Mouse (Mus musculus) MEL (cell line): ENCODE measurements around the gene Hacd3. TPM values are rescaled to one million over a fixed set of nuclear protein-coding genes. Genes with fewer than 3 reads are reported as not detected.

Experiments used
- DNase-seq: peaks from one replicate; pipeline ENCODE4 v3.0.0; 2011; ENCODE audit warnings: low read depth, low spot score
- H3K27ac ChIP-seq: 2 replicates; pipeline ENCODE4 v1.5.1; 2012; ENCODE audit warnings: low read depth, mild to moderate bottlenecking, control low read depth, low read length, moderate library complexity; ENCODE audit not compliant: control insufficient read depth
- H3K27me3 ChIP-seq, 2 experiments: fragments of 150-350 bp in 1 of 2; sonication (generic) in 1 of 2; 2 replicates each; pipeline ENCODE4 v1.6.1; 2012; ENCODE audit warnings: low read length in 2 of 2, mild to moderate bottlenecking in 2 of 2, improper control_type of control experiment in 1 of 2, moderate library complexity in 1 of 2; ENCODE audit not compliant: insufficient read depth in 2 of 2, control insufficient read depth in 1 of 2
- H3K36me3 ChIP-seq, 2 experiments: 2 replicates each; pipeline ENCODE4 v1.6.1; 2012 to 2014; ENCODE audit warnings: low read length in 2 of 2, improper control_type of control experiment in 1 of 2, inconsistent platforms in 1 of 2, mild to moderate bottlenecking in 1 of 2; ENCODE audit not compliant: insufficient read depth in 2 of 2, control insufficient read depth in 1 of 2
- H3K4me1 ChIP-seq, 2 experiments: fragments of 150-350 bp in 1 of 2; sonication (generic) in 1 of 2; 2 replicates each; pipeline ENCODE4 v1.6.1; 2012; ENCODE audit warnings: low read length in 2 of 2, improper control_type of control experiment in 1 of 2, mild to moderate bottlenecking in 1 of 2; ENCODE audit not compliant: insufficient read depth in 2 of 2, control insufficient read depth in 1 of 2
- H3K4me3 ChIP-seq, 2 experiments: fragments of 150-350 bp in 1 of 2; sonication (generic) in 1 of 2; 2 replicates each; pipeline ENCODE4 v1.5.1; 2012; ENCODE audit warnings: low read depth in 2 of 2, low read length in 2 of 2, mild to moderate bottlenecking in 2 of 2, moderate library complexity in 2 of 2, control low read depth in 1 of 2, improper control_type of control experiment in 1 of 2; ENCODE audit not compliant: control insufficient read depth in 1 of 2, insufficient read depth in 1 of 2
- H3K79me2 ChIP-seq: 2 replicates; pipeline ENCODE4 v1.6.1; 2012; ENCODE audit warnings: mild to moderate bottlenecking, low read length, moderate library complexity; ENCODE audit not compliant: control insufficient read depth, poor library complexity, insufficient read depth
- H3K9ac ChIP-seq: 2 replicates; pipeline ENCODE4 v1.6.1; 2012; ENCODE audit warnings: low read depth, mild to moderate bottlenecking, control low read depth, low read length, moderate library complexity; ENCODE audit not compliant: control insufficient read depth, poor library complexity, severe bottlenecking
- H3K9me3 ChIP-seq: fragments of 150-350 bp; sonication (generic); replicated peaks from 2 replicates; pipeline ENCODE4 v1.6.1; 2012; ENCODE audit warnings: mild to moderate bottlenecking, low read length, improper control_type of control experiment, moderate library complexity; ENCODE audit not compliant: insufficient read depth
- CTCF ChIP-seq, 3 experiments: IDR thresholded peaks in 2 of 3; conservative IDR thresholded peaks in 1 of 3; 2 replicates each; pipeline ENCODE4 v1.5.1; 2011 to 2012; ENCODE audit warnings: low read length in 3 of 3, low read depth in 2 of 3, mild to moderate bottlenecking in 2 of 3, improper control_type of control experiment in 1 of 3, inconsistent platforms in 1 of 3, mixed read lengths in 1 of 3, moderate library complexity in 1 of 3; ENCODE audit not compliant: control insufficient read depth in 1 of 3, insufficient read depth in 1 of 3, poor library complexity in 1 of 3, severe bottlenecking in 1 of 3
- E2F4 ChIP-seq: IDR thresholded peaks from 2 replicates; pipeline ENCODE4 v1.6.1; 2011; ENCODE audit warnings: low read depth, low read length, improper control_type of control experiment, borderline replicate concordance
- ELF1 ChIP-seq: IDR thresholded peaks from 2 replicates; pipeline ENCODE4 v1.6.1; 2014; ENCODE audit warnings: low read depth, mild to moderate bottlenecking, inconsistent platforms, low read length, improper control_type of control experiment, moderate library complexity
- EP300 ChIP-seq, 2 experiments: IDR thresholded peaks; 2 replicates each; pipeline ENCODE4 v1.6.1; 2011; ENCODE audit warnings: improper control_type of control experiment in 2 of 2, low read length in 2 of 2, low read depth in 1 of 2, mild to moderate bottlenecking in 1 of 2
- ETS1 ChIP-seq: IDR thresholded peaks from 2 replicates; pipeline ENCODE4 v1.6.1; 2012; ENCODE audit warnings: low read depth, mild to moderate bottlenecking, inconsistent platforms, low read length, improper control_type of control experiment, moderate library complexity
- GABPA ChIP-seq: IDR thresholded peaks from 2 replicates; pipeline ENCODE4 v1.6.1; 2012; ENCODE audit warnings: low read depth, mild to moderate bottlenecking, inconsistent platforms, low read length, improper control_type of control experiment, moderate library complexity
- MAFK ChIP-seq: IDR thresholded peaks from 2 replicates; pipeline ENCODE4 v1.6.1; 2011; ENCODE audit warnings: low read depth, mild to moderate bottlenecking, low read length, improper control_type of control experiment, borderline replicate concordance
- MAZ ChIP-seq: IDR thresholded peaks from 2 replicates; pipeline ENCODE4 v1.6.1; 2012; ENCODE audit warnings: low read depth, mild to moderate bottlenecking, inconsistent platforms, low read length, improper control_type of control experiment
- NELFE ChIP-seq: IDR thresholded peaks from 2 replicates; pipeline ENCODE4 v1.6.1; 2011; ENCODE audit warnings: low read depth, low read length, improper control_type of control experiment
- POLR2A ChIP-seq, 2 experiments: IDR thresholded peaks; 2 replicates each; pipeline ENCODE4 v1.6.1; 2011 to 2012; ENCODE audit warnings: low read length in 2 of 2, mild to moderate bottlenecking in 2 of 2, control low read depth in 1 of 2, improper control_type of control experiment in 1 of 2, low read depth in 1 of 2, moderate library complexity in 1 of 2; ENCODE audit not compliant: control insufficient read depth in 1 of 2, insufficient read depth in 1 of 2, poor library complexity in 1 of 2
- POLR2AphosphoS5 ChIP-seq: IDR thresholded peaks from 2 replicates; pipeline ENCODE4 v1.6.1; 2012; ENCODE audit warnings: low read depth, borderline replicate concordance, mild to moderate bottlenecking, inconsistent platforms, low read length, moderate library complexity, mixed read lengths
- TBP ChIP-seq: IDR thresholded peaks from 2 replicates; pipeline ENCODE4 v1.8.0; 2011; ENCODE audit warnings: low read depth, low read length, improper control_type of control experiment
- ZKSCAN1 ChIP-seq: IDR thresholded peaks from 2 replicates; pipeline ENCODE4 v1.6.1; 2012; ENCODE audit warnings: low read depth, mild to moderate bottlenecking, inconsistent platforms, low read length, improper control_type of control experiment, moderate library complexity
- ZNF384 ChIP-seq: IDR thresholded peaks from 2 replicates; pipeline ENCODE4 v1.6.1; 2012; ENCODE audit warnings: low read depth, mild to moderate bottlenecking, inconsistent platforms, low read length, improper control_type of control experiment
- polyA plus RNA-seq, 2 experiments: library from polyadenylated mRNA; stranded (reverse) in 1 of 2; unstranded in 1 of 2; fragments of >175 nt in 1 of 2; fragments of >200 nt in 1 of 2; gene quantifications; 2 replicates each; pipeline versions ENCODE4 v1.2.1 to v1.2.4; 2012; ENCODE audit warnings: low replicate concordance in 2 of 2, low read depth in 1 of 2; ENCODE audit not compliant: insufficient read length in 2 of 2, insufficient read depth in 1 of 2, missing spikeins in 1 of 2
- total RNA-seq: library from RNA; depleted of rRNA; stranded (reverse); fragments of 300-350 nt; gene quantifications from 2 replicates; pipeline ENCODE4 v1.2.3, GENCODE M21; 2012

Hacd3 gene
- total and polyA plus RNA-seq, 3 experiments, result 47.3 to 340 (median 57.9) TPM

- DNase-seq, result peak; percentile 51
- Histone ChIP-seq H3K9me3 (no peaks in the 10 kb centered on the region), H3K4me3 (no peak overlapping the region; a peak in 1 of 4 replicates), H3K27ac (no peak overlapping the region; the same call in 1 of the 2 replicates), H3K36me3 (peaks cover 0 to 37% of the 10 kb centered on the region in 2 experiments; a peak in 2 of 4 replicates), H3K4me1 (peaks cover 26 to 28% of the 10 kb centered on the region in 2 experiments), H3K79me2 (peaks cover 30% of the 10 kb centered on the region), H3K9ac (no peak overlapping the region), H3K27me3 (no peaks in the 10 kb centered on the region)
- 0 out of 2 replicates have a peak, but pooled peaks have one; percentile 12 for TF ChIP-seq ETS1
- no peak for TF ChIP-seq MAFK
Observed at GRCm38 (mm10) chr9:65022580-65023135, 1.2 kb upstream of the Hacd3 start.

GRCm38 (mm10) chr9:65021887-65022579, 540 bp upstream of the Hacd3 start:
- peaks cover 26 to 29% of the 10 kb centered on the region in 2 experiments for H3K4me1 ChIP-seq
- TF ChIP-seq ZNF384 (peak; percentile 64; the same call in 1 of the 2 replicates), ETS1 (no peak), ELF1 (peak; percentile 22; the same call in 1 of the 2 replicates)
- H3K79me2 ChIP-seq, result peaks cover 33% of the 10 kb centered on the region
- peak overlapping the region; percentile 92 for H3K27ac ChIP-seq
- H3K9ac ChIP-seq, result peak overlapping the region; percentile 77
- H3K9me3 ChIP-seq, result no peaks in the 10 kb centered on the region
- no peaks in the 10 kb centered on the region for H3K27me3 ChIP-seq
- DNase-seq, result no peak
- H3K36me3 ChIP-seq, result peaks cover 0 to 39% of the 10 kb centered on the region in 2 experiments; a peak in 2 of 4 replicates
- peak overlapping the region; percentile 73 to 91 for H3K4me3 ChIP-seq

- H3K9ac ChIP-seq, result peak overlapping the region; percentile 28
- H3K9me3 ChIP-seq, result no peaks in the 10 kb centered on the region
- peak; percentile 29 for DNase-seq
- H3K4me3 ChIP-seq, result peak overlapping the region; percentile 27 to 76
- peaks cover 0 to 52% of the 10 kb centered on the region in 2 experiments; a peak in 2 of 4 replicates for H3K36me3 ChIP-seq
- peaks cover 26 to 45% of the 10 kb centered on the region in 2 experiments for H3K4me1 ChIP-seq
- H3K79me2 ChIP-seq, result peaks cover 49% of the 10 kb centered on the region
- H3K27me3 ChIP-seq, result no peaks in the 10 kb centered on the region
- H3K27ac ChIP-seq, result peak overlapping the region; percentile 67; the same call in 1 of the 2 replicates
- TF ChIP-seq MAFK (no peak), ZKSCAN1 (no peak), E2F4 (no peak), EP300 (IDR thresholded peaks at IDR 0.05; ENCODE audit: low read depth in 1 of 2, low read length in 2 of 2) (no peak), MAZ (no peak), TBP (no peak), CTCF (IDR thresholded peaks at IDR 0.05 in 2 of 3, conservative IDR thresholded peaks at IDR 0.05 in 1 of 3; ENCODE audit: control insufficient read depth in 1 of 3, insufficient read depth in 1 of 3, low read depth in 2 of 3, low read length in 3 of 3, poor library complexity in 1 of 3, severe bottlenecking in 1 of 3) (no peak), ZNF384 (no peak), GABPA (no peak), POLR2AphosphoS5 (no peak), POLR2A (IDR thresholded peaks at IDR 0.05; ENCODE audit: control insufficient read depth in 1 of 2, insufficient read depth in 1 of 2, low read depth in 1 of 2, low read length in 2 of 2, poor library complexity in 1 of 2) (no peak), NELFE (no peak)
- TF ChIP-seq, all 39 proteins: peak for 0
Observed at GRCm38 (mm10) chr9:65020128-65020527, 1.4 kb downstream of the Hacd3 start.
